Mouse (Mus musculus) Patski (cell line): ENCODE measurements around the gene Rhbdd3. TPM values are rescaled to one million over a fixed set of nuclear protein-coding genes. Genes with fewer than 3 reads are reported as not detected.

Experiments used
- ATAC-seq: fragments of 100-300 bp; one replicate; pipeline ENCODE4 v1.8.0; 2021
- CTCF ChIA-PET: fragments of 350-600 bp; sonication (Branson Sonifier 250); formaldehyde crosslinking; loops from one replicate; lab custom pipeline; 2022; ENCODE audit warnings: inconsistent platforms; lab: Charles Lee
- POLR2A ChIA-PET: fragments of 350-600 bp; sonication (Branson Sonifier 250); formaldehyde crosslinking; loops from one replicate; lab custom pipeline; 2022; ENCODE audit warnings: antibody characterized with exemption, inconsistent platforms; lab: Charles Lee
- DNase-seq: peaks from one replicate; pipeline ENCODE4 v3.0.0-alpha.2; 2011; ENCODE audit warnings: low read depth, low spot score
- H3K27me3 ChIP-seq: fragments of 371-371 bp; one replicate; pipeline ENCODE4 v1.5.1; 2021
- CTCF ChIP-seq: fragments of 100-300 bp; IDR thresholded peaks from one replicate; pipeline ENCODE4 v1.5.1; 2021
- in situ Hi-C: fragments of 300-500 bp; cut with MboI; formaldehyde crosslinking; loops from 3 replicates; pipeline ENCODE4 v1.11.1; 2018; ENCODE audit warnings: low pct_unique_long_range_greater_than_20kb, mixed read lengths
- polyA plus RNA-seq: library from polyadenylated mRNA; unstranded; gene quantifications from one replicate; pipeline ENCODE4 v1.2.3, GENCODE M21; 2021

Gene Rhbdd3
- polyA plus RNA-seq, 1 experiment from 2014 or later = 35.4 TPM

GRCm38 (mm10) chr11:5058783-5059182, 39.9 kb upstream of the Rhbdd3 start:
- in situ Hi-C loops = no loop called here
- ChIA-PET POLR2A (interaction anchor here (1.4 kb wide), 1 partner anchor 26 kb away, joined by 3 read pairs; no protein-coding TSS in a partner anchor), CTCF (interaction anchor here (1.1 kb wide), 1 partner anchor 12 kb away, joined by 3 read pairs; no protein-coding TSS in a partner anchor)
- no peak for ATAC-seq
- no peaks in the 10 kb centered on the region for H3K27me3 ChIP-seq
- DNase-seq = no peak
- no peak for TF ChIP-seq CTCF

GRCm38 (mm10) chr11:5059230-5059629, 39.5 kb upstream of the Rhbdd3 start:
- H3K27me3 ChIP-seq = no peaks in the 10 kb centered on the region
- in situ Hi-C loops = no loop called here
- DNase-seq (no peak), ATAC-seq (no peak)
- ChIA-PET POLR2A (no interaction called here), CTCF (interaction anchor here (1.1 kb wide), 1 partner anchor 13 kb away, joined by 3 read pairs; no protein-coding TSS in a partner anchor)
- TF ChIP-seq CTCF = no peak

GRCm38 (mm10) chr11:5059704-5060156, 39.0 kb upstream of the Rhbdd3 start:
- DNase-seq = no peak
- no peak for ATAC-seq
- H3K27me3 ChIP-seq = no peaks in the 10 kb centered on the region
- in situ Hi-C loops = no loop called here
- ChIA-PET CTCF (interaction anchor here (1.1 to 1.5 kb wide), 2 partner anchors 13 to 22 kb away, joined by 3 read pairs; no protein-coding TSS in a partner anchor), POLR2A (interaction anchor here (0.8 kb wide), 1 partner anchor 9 kb away, joined by 3 read pairs; no protein-coding TSS in a partner anchor)
- TF ChIP-seq CTCF = no peak

GRCm38 (mm10) chr11:5060756-5061412, 37.8 kb upstream of the Rhbdd3 start:
- DNase-seq (no peak), ATAC-seq (no peak)
- in situ Hi-C loops = no loop called here
- H3K27me3 ChIP-seq = no peaks in the 10 kb centered on the region
- POLR2A ChIA-PET = interaction anchor here (0.8 kb wide), 1 partner anchor 10 kb away, joined by 3 read pairs; no protein-coding TSS in a partner anchor
- TF ChIP-seq CTCF = no peak
- CTCF ChIA-PET = interaction anchor here (1.5 kb wide), 1 partner anchor 23 kb away, joined by 3 read pairs; no protein-coding TSS in a partner anchor

- ATAC-seq (no peak), DNase-seq (peak; percentile 69)
- in situ Hi-C loops = no loop called here
- no peaks in the 10 kb centered on the region for H3K27me3 ChIP-seq
- ChIA-PET POLR2A (interaction anchor here (1.3 kb wide), 1 partner anchor 37 kb away, joined by 3 read pairs; the partner anchor contains the start of gene Rhbdd3), CTCF (no interaction called here)
- no peak for TF ChIP-seq CTCF
These were observed 37.1 kb upstream of the Rhbdd3 start for GRCm38 (mm10) chr11:5061413-5062139.

GRCm38 (mm10) chr11:5062326-5062725, 36.4 kb upstream of the Rhbdd3 start:
- POLR2A ChIA-PET = interaction anchor here (1.3 kb wide), 1 partner anchor 36 kb away, joined by 3 read pairs; the partner anchor contains the start of gene Rhbdd3
- no peak for DNase-seq
- no peak for ATAC-seq
- in situ Hi-C loops = no loop called here
- CTCF ChIA-PET = interaction anchor here (1.6 kb wide), 1 partner anchor 13 kb away, joined by 7 read pairs; no protein-coding TSS in a partner anchor
- no peaks in the 10 kb centered on the region for H3K27me3 ChIP-seq
- TF ChIP-seq CTCF = no peak

GRCm38 (mm10) chr11:5062860-5063505, 35.7 kb upstream of the Rhbdd3 start:
- ATAC-seq (no peak), DNase-seq (no peak)
- TF ChIP-seq CTCF = no peak
- H3K27me3 ChIP-seq = no peaks in the 10 kb centered on the region
- ChIA-PET CTCF (interaction anchor here (0.8 to 1.6 kb wide), 3 partner anchors 12 to 47 kb away, joined by 3 to 7 read pairs (median 4); no protein-coding TSS in a partner anchor), POLR2A (interaction anchor here (1.3 kb wide), 1 partner anchor 35 kb away, joined by 3 read pairs; the partner anchor contains the start of gene Rhbdd3)
- in situ Hi-C loops = no loop called here

- in situ Hi-C loops = no loop called here
- ChIA-PET CTCF (interaction anchor here (0.8 to 1.6 kb wide), 3 partner anchors 12 to 48 kb away, joined by 3 to 7 read pairs (median 4); no protein-coding TSS in a partner anchor), POLR2A (no interaction called here)
- no peaks in the 10 kb centered on the region for H3K27me3 ChIP-seq
- ATAC-seq (no peak), DNase-seq (no peak)
- no peak for TF ChIP-seq CTCF
These were observed 35.0 kb upstream of the Rhbdd3 start for GRCm38 (mm10) chr11:5063561-5064281.
